Mouse (Mus musculus) heart, embryonic 15.5 days (tissue): ENCODE measurements at regions not wholly inside any gene's neighbourhood (a gene's known extent, or its start where the extent isn't known, plus 50 kb on each side); places are given as distances from the start of the nearest gene placed in this dataset.

Experiments
- ATAC-seq: fragments of 200-750 bp; cut with Nextera tagmentation; replicated peaks from 2 replicates; pipeline ENCODE4 v1.8.0; 2017; ENCODE audit warnings: low read depth, moderate TSS enrichment; ENCODE audit not compliant: insufficient number of reproducible peaks, insufficient read depth, low FRiP score
- H3K27ac ChIP-seq: fragments of 300-500 bp; sonication (generic); 2 replicates; pipeline ENCODE4 v1.5.1; 2015; ENCODE audit warnings: mild to moderate bottlenecking, inconsistent platforms
- H3K27me3 ChIP-seq: fragments of 300-500 bp; sonication (generic); 2 replicates; pipeline ENCODE4 v1.6.1; 2015; ENCODE audit warnings: inconsistent platforms
- H3K36me3 ChIP-seq: fragments of 300-500 bp; sonication (generic); 2 replicates; pipeline ENCODE4 v1.6.1; 2015; ENCODE audit warnings: mild to moderate bottlenecking, inconsistent platforms
- H3K4me1 ChIP-seq: fragments of 300-500 bp; sonication (generic); replicated peaks from 2 replicates; pipeline ENCODE4 v1.6.1; 2015; ENCODE audit warnings: inconsistent platforms
- H3K4me2 ChIP-seq: fragments of 300-500 bp; sonication (generic); 2 replicates; pipeline ENCODE4 v1.6.1; 2015; ENCODE audit warnings: inconsistent platforms, mild to moderate bottlenecking, moderate library complexity
- H3K4me3 ChIP-seq: fragments of 300-500 bp; sonication (generic); 2 replicates; pipeline ENCODE4 v1.5.1; 2015; ENCODE audit warnings: mild to moderate bottlenecking, inconsistent platforms
- H3K9ac ChIP-seq: fragments of 300-500 bp; sonication (generic); 2 replicates; pipeline ENCODE4 v1.6.1; 2015; ENCODE audit warnings: mild to moderate bottlenecking, inconsistent platforms
- H3K9me3 ChIP-seq: fragments of 300-500 bp; sonication (generic); replicated peaks from 2 replicates; pipeline ENCODE4 v1.6.1; 2016; ENCODE audit warnings: inconsistent platforms
- WGBS: fragments of 180-500 bp; shearing (Covaris S2); methylation state at CpG from one replicate; pipeline ENCODE4 v1.1.7; 2015; ENCODE audit warnings: mixed read lengths; 5-methylcytosine and 5-hydroxymethylcytosine counted together

DNA sequence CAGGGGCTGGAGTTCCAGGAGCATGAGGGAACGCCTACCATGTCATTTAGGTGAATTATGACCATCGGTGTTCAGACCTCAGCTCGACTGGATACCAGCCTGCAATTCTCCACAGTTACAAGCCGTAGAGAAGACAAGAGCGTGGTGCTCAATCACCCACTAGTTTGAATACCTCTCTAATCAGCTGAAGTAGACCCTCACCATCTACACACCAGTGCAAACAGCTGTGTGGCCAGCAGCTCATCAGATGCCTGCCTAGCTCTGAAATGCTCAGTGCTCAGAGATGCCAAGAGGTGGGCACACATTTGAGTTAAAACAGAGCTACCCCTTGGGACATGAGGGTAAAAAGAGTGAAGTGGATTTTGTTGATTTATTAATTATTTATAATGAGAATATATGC, 660.2 kb downstream of the Magi1 start:
- Histone ChIP-seq H3K27me3 (no peaks in the 10 kb centered on the region), H3K9me3 (no peaks in the 10 kb centered on the region), H3K9ac (no peak overlapping the region), H3K36me3 (no peaks in the 10 kb centered on the region), H3K4me3 (no peak overlapping the region), H3K4me2 (no peak overlapping the region), H3K27ac (no peak overlapping the region), H3K4me1 (no peaks in the 10 kb centered on the region)
- WGBS: 62% methylated on average over 5 of the region's 5 CpGs
- ATAC-seq: no peak

DNA sequence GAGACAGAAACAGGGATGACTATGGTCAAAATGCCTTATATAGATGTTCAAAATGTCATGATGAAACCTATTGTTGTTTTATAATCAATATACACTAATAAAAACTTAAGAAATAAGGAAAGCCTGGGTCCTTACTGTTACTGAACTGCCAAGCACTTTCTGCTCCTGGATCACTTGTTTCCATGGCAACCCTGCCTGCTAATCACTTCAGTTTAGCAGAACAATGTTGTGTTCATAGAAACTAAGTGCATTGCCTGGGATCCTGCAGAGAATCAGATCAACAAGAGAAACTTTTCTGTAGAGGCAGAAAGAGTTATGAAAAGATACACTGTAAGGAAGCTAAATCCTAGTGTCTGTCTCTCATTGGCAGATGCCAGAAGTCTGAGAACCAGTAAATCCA, 666.8 kb downstream of the Magi1 start:
- Histone ChIP-seq H3K27ac (no peak overlapping the region), H3K27me3 (no peaks in the 10 kb centered on the region), H3K36me3 (no peaks in the 10 kb centered on the region), H3K9ac (no peak overlapping the region), H3K4me3 (no peak overlapping the region), H3K4me2 (no peak overlapping the region), H3K4me1 (no peaks in the 10 kb centered on the region), H3K9me3 (no peaks in the 10 kb centered on the region)
- ATAC-seq: no peak

DNA sequence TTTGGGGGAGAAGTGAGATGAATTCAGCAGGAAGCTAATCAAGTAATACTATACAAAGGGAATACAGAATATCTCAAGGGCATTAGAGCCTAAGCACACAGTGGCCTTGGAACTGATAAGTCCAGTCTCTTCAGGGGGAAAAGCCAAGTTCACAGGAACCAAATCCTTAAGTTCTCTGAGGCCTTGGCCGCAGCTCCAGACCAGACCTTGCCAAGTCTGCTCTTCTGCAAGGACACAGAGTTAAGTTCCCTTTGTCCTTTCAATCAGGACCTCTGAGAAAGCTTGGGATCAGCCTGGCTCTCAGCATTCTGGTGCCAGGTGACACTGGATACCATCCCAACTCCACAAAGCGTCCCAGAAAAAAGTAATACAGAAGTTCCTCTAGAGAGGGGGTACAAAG, 657.1 kb upstream of the Adamts9 start:
- Histone ChIP-seq H3K9me3 (no peaks in the 10 kb centered on the region), H3K4me3 (no peak overlapping the region), H3K27ac (no peak overlapping the region), H3K36me3 (no peaks in the 10 kb centered on the region), H3K27me3 (no peaks in the 10 kb centered on the region), H3K9ac (no peak overlapping the region), H3K4me1 (no peaks in the 10 kb centered on the region), H3K4me2 (no peak overlapping the region)
- 85% methylated on average over 2 of the region's 2 CpGs for WGBS
- ATAC-seq: no peak

DNA sequence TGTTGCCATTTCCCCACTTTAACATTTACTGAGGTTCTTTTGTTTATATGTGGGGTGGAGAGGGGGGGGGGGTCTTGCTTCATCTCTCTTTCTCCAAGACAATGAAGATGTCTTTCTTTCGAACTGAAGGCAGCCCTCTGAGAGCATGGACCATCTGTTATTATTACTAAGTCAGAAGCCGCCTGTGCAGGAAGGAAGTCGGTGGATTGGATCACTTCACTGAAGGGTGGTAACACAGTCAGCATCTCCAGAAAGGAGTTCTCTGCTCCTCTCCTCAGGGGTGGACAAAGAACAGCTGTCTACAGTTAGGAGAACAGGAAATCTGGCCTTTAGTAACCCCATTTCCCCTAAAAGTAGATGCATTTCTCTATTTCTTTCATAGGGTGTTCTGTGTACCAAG, 656.1 kb upstream of the Adamts9 start:
- no peaks in the 10 kb centered on the region for H3K9me3 ChIP-seq
- no peaks in the 10 kb centered on the region for H3K36me3 ChIP-seq
- WGBS: 42% methylated on average over 3 of the region's 3 CpGs
- H3K27ac ChIP-seq: no peak overlapping the region
- H3K4me3 ChIP-seq: no peak overlapping the region
- H3K4me2 ChIP-seq: no peak overlapping the region
- H3K27me3 ChIP-seq: no peaks in the 10 kb centered on the region
- H3K9ac ChIP-seq: no peak overlapping the region
- ATAC-seq: no peak
- H3K4me1 ChIP-seq: no peaks in the 10 kb centered on the region

DNA sequence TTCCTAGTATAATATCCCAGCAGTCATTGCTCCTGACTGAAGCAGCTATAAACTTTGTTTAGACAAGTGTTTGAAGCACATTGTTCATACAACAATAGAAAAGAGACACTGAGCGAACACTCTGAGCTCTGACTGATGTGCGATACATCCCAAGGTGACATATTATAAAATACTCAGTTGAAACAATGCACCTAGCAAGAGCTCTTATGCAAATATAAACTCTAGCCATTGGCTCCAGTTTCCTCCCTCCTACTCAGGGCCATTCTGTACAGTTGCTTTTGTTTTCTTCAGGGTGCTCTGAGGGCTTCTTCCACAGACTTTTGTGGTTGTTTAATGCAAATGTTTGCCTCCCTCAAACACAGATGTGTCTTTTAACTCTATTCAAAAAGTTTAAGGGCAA, 646.6 kb upstream of the Adamts9 start:
- H3K4me2 ChIP-seq: no peak overlapping the region
- no peaks in the 10 kb centered on the region for H3K36me3 ChIP-seq
- no peaks in the 10 kb centered on the region for H3K4me1 ChIP-seq
- H3K9me3 ChIP-seq: no peaks in the 10 kb centered on the region
- ATAC-seq: no peak
- 91% methylated on average over 2 of the region's 2 CpGs for WGBS
- no peak overlapping the region for H3K27ac ChIP-seq
- H3K4me3 ChIP-seq: no peak overlapping the region
- no peaks in the 10 kb centered on the region for H3K27me3 ChIP-seq
- H3K9ac ChIP-seq: no peak overlapping the region

DNA sequence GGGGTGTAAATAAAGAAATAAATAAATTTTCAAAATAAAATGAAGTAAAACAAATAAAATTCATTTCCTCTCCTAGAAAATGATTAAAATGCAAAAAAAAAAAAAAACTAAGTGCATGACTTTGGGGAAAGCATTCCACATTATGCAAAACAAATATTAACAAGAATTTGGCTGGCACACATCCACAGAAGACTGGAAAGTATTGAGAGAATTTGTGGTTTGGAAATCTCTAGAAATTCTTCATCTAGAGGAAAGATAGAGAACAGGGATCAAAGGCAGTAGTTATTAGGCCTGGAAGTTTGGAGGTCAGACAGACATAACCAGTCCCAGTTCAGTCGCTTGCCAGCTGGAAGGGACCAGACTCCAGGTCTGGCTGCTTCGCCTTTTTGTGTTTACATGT, 643.6 kb upstream of the Adamts9 start:
- H3K4me3 ChIP-seq: no peak overlapping the region

DNA sequence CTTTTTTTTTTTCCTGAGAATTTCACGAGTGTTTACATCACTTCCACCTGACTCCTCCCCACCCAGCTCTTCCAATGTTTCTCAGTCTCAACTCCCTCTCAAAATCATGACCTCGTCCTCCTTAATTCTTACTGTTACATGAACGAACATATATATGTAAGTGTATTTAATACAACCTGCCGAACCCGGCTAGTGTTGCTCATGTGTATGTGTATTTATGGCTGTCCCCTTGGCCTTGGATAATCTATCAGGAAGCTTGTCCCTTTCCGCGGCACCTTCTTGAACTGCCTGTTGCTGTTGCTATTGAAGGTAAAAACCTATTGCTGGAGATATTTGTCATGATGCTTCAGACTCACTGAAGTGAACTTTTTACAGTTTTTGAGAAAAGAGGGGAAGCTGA, 637.8 kb upstream of the Adamts9 start:
- H3K9ac ChIP-seq: no peak overlapping the region
- H3K4me1 ChIP-seq: no peaks in the 10 kb centered on the region
- no peak for ATAC-seq
- H3K4me3 ChIP-seq: no peak overlapping the region
- H3K36me3 ChIP-seq: no peaks in the 10 kb centered on the region
- no peaks in the 10 kb centered on the region for H3K27me3 ChIP-seq
- H3K4me2 ChIP-seq: no peak overlapping the region
- WGBS: 85% methylated on average over 7 of the region's 7 CpGs
- H3K27ac ChIP-seq: no peak overlapping the region
- H3K9me3 ChIP-seq: no peaks in the 10 kb centered on the region

More for the DNA sequence above, 643.6 kb upstream of the Adamts9 start:
- H3K4me2 ChIP-seq: no peak overlapping the region
- ATAC-seq: no peak
- no peaks in the 10 kb centered on the region for H3K9me3 ChIP-seq
- no peaks in the 10 kb centered on the region for H3K4me1 ChIP-seq
- no peaks in the 10 kb centered on the region for H3K36me3 ChIP-seq
- no peak overlapping the region for H3K9ac ChIP-seq
- no peaks in the 10 kb centered on the region for H3K27me3 ChIP-seq
- WGBS: 78% methylated on average over 2 of the region's 2 CpGs
- no peak overlapping the region for H3K27ac ChIP-seq

DNA sequence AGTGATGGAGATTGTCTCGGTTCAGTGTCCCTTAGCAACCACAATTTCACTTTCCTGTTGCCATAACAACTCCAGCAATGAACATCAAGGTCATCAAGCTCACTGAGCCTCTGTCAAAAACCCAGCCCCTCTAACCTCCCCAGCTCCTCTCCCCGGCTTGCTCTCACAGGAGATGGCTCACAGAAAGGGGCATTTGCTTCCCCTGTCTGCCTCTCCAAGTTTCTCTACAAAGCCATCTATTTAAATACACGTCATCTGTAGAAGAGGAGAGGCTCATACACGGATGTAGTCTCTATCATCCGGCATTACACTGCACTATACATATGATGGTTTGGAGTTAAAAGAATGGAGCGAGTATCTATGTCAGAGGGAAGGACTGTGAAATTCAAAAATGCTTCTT, 637.4 kb upstream of the Adamts9 start:
- H3K9me3 ChIP-seq: no peaks in the 10 kb centered on the region
- H3K27ac ChIP-seq: no peak overlapping the region
- H3K36me3 ChIP-seq: no peaks in the 10 kb centered on the region
- no peak overlapping the region for H3K4me2 ChIP-seq
- no peak overlapping the region for H3K4me3 ChIP-seq
- no peaks in the 10 kb centered on the region for H3K4me1 ChIP-seq
- no peak overlapping the region for H3K9ac ChIP-seq
- no peaks in the 10 kb centered on the region for H3K27me3 ChIP-seq
- ATAC-seq: no peak
- WGBS: 71% methylated on average over 6 of the region's 6 CpGs

DNA sequence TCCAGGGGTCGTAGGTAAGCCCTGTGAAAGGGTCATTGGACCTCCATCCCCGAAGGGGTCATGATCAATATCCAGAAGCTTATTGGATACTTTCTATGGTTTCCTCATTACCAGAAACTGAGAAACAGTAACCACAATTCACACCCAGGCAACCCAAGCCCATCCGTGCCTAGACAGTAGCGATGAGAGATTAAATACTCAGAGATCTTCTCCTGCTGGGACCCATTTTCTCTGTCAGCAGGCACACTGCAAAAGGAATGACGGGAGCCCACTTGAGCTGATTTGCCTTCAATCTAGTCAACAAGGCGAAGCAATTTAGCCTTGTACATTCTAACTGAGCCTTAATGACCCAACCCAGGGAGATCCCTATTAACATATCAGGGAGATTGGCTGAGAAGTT, 632.0 kb upstream of the Adamts9 start:
- WGBS: 79% methylated on average over 6 of the region's 6 CpGs
- Histone ChIP-seq H3K4me2 (no peak overlapping the region), H3K4me3 (no peak overlapping the region), H3K36me3 (no peaks in the 10 kb centered on the region), H3K27ac (no peak overlapping the region), H3K9ac (no peak overlapping the region), H3K27me3 (no peaks in the 10 kb centered on the region), H3K4me1 (no peaks in the 10 kb centered on the region), H3K9me3 (no peaks in the 10 kb centered on the region)
- ATAC-seq: no peak

DNA sequence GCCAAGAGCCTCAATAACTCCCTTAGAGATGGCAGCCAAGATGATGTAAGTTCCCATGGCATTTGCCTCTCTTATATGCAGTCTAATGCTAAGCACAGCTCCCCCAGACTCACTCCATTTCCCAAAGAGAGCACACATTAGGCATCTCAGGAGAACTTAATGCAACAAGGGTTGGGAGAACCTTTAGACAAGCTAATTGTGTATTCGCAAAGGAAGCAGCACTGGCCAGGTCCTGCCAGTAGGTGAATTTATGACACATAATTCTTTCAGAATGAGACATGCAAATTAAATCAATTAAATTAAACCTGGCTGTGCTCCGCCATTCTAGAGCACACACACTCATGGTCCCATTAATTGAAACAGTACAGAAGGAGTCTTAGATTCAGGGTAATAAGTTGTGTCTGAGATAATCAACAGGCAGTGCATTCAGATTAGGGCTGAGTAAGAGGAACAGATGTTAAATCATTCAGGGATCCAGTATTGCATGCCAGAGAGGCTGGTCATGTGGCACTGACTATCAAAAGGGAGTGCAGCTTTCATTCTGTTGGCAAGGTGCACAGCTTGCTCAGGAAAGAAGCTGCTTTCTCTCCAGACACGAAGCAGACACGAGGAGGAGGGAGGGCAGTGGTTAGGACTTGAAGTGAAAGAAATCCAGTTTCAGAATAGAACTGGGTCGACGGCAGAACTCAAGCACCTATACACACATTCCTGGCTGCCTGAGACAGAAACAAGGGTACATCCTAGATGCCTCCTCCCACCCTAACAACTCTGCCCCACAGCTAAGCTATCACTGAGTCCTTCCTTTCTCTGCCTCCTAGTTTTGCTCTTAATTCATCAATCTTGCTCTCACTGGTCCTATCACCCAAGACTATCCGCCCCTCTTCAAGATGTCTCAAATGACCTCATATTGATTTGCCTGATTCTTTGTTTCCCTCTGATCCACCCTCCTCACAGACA, 630.7 kb upstream of the Adamts9 start:
- no peak overlapping the region for H3K4me3 ChIP-seq
- no peak for ATAC-seq
- 57% methylated on average over 7 of the region's 7 CpGs for WGBS
- no peak overlapping the region for H3K4me2 ChIP-seq
- H3K36me3 ChIP-seq: no peaks in the 10 kb centered on the region
- no peaks in the 10 kb centered on the region for H3K9me3 ChIP-seq
- no peaks in the 10 kb centered on the region for H3K27me3 ChIP-seq
- no peaks in the 10 kb centered on the region for H3K4me1 ChIP-seq
- no peak overlapping the region for H3K27ac ChIP-seq
- H3K9ac ChIP-seq: no peak overlapping the region

DNA sequence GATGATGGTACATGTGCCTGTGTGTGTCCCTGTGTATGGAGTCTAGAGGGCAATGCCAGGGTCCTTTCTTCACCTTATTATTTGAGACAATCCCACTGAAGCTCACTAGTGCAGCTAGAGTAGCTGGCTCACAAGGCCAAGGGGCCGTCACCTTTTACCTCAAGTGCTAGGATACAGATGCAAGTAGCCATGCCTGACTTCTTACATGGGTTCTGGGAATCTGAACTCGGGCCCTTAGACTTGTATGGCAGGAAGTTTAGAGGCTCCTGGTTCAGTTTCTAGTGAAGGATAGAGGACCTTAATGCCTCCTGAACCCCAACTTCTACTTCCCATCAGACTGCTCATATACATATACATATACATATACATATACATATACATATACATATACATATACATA, 626.6 kb upstream of the Adamts9 start:
- no peak overlapping the region for H3K4me2 ChIP-seq
- ATAC-seq: no peak
- H3K9me3 ChIP-seq: no peaks in the 10 kb centered on the region
- H3K27me3 ChIP-seq: no peaks in the 10 kb centered on the region
- 78% methylated on average over 2 of the region's 2 CpGs for WGBS
- no peak overlapping the region for H3K27ac ChIP-seq
- no peaks in the 10 kb centered on the region for H3K36me3 ChIP-seq
- H3K4me1 ChIP-seq: no peaks in the 10 kb centered on the region
- no peak overlapping the region for H3K4me3 ChIP-seq
- no peak overlapping the region for H3K9ac ChIP-seq

DNA sequence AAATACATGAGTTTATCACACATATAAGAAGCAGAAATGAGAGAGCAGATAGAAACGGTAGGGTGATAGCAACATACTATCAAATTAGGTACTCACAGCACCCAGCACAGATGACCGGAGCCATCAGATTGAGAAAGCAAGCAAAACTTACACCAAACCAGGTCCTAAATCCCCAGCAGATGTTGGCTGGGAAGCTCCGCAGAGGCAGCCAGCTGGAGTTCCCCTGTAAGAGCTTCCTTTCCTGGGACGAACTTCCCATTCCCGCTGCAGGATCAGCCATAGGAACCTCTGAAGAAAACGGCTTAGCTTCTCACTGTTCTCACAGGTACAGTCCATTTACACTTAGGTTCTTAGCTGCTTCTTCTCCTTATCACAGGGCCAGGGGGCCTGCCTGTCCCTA, 625.9 kb upstream of the Adamts9 start:
- WGBS: 55% methylated on average over 6 of the region's 6 CpGs

More for the DNA sequence above, 625.9 kb upstream of the Adamts9 start:
- H3K9ac ChIP-seq: no peak overlapping the region
- no peak for ATAC-seq
- H3K27ac ChIP-seq: no peak overlapping the region
- no peaks in the 10 kb centered on the region for H3K27me3 ChIP-seq
- H3K4me1 ChIP-seq: no peaks in the 10 kb centered on the region
- H3K9me3 ChIP-seq: no peaks in the 10 kb centered on the region
- no peak overlapping the region for H3K4me3 ChIP-seq
- H3K36me3 ChIP-seq: no peaks in the 10 kb centered on the region
- H3K4me2 ChIP-seq: no peak overlapping the region
